ENCODE assay signal across 8 mouse cellular contexts in the genomic region with DNA sequence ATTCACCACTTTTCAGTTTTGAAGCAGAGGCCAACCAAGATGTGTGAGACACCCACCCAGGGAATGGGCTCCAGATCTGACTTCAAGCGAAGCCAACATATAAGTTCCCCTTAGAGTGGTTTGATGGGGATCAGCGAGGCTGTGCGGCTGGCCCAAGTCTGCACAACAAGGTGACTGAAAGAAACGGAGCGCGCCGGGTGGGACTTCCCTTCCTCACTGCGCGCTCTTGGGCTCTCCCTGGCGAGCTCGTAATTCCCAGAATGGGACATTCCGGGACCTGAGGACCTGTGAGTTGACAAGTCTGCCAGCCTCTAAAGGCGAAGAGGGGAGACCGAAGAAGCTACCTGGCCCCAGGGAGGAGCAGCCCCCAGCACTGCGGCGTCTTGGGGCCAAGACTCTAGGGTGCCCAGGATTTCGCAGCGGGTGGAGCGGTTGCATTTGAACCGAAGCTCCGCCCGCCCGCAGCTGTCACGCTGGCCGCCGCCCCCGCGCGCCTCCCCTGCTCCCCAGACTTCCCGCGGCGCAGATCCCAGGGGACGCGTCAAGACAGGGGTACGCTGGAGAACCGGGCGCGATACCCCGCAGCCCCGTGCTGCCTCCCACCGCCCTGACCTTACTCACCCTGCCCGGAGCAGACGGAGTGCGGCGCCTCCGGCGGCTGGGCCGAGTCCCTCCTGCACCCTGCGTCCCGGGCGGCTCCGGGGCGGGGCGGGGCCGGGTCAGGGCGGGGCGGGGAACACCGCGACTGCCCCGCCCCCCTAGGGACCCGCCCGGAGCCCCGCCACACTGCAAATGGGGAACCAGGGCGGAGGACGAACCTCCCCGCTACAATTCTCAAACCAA. TPM values are rescaled to one million over a fixed set of nuclear protein-coding genes. Genes with fewer than 3 reads are reported as not detected.
DNase-seq lines count a peak whose midpoint lies in the region; ATAC-seq and TF ChIP-seq lines count a peak whose summit lies in the region.

Gene Syne3 (minus strand): TSS at position 440 of the 843 bp plus-strand sequence.

- no peak for TF ChIP-seq CTCF in ES-Bruce4 (IDR thresholded peaks at IDR 0.05; ENCODE audit: low read depth, low read length)
- TF ChIP-seq CTCF in forebrain, postnatal 0 days (IDR thresholded peaks at IDR 0.05; ENCODE audit: low read depth): 0 out of 2 replicates have a peak, but pooled peaks have one; percentile 1

- under 1% methylated on average over 66 of the region's 66 CpGs for WGBS in forebrain, postnatal 0 days
- WGBS in hindbrain, embryonic 11.5 days: under 1% methylated on average over 56 of the region's 66 CpGs

- intact Hi-C loops in left cerebral cortex, postnatal 14 days (cut with DNase I): loop anchor here (5.0 kb wide), 1 partner anchor 47 kb away; no protein-coding TSS in a partner anchor

- peak within 1 kb of the TSS; percentile 97 for H3K4me2 ChIP-seq in forebrain, postnatal 0 days (ENCODE audit: low read depth)
- H3K4me2 ChIP-seq in hindbrain, embryonic 11.5 days (replicated peaks; ENCODE audit: low read depth, low read length): peak within 1 kb of the TSS; percentile 97

- no peak for TF ChIP-seq EP300 in ES-Bruce4 (IDR thresholded peaks at IDR 0.05; ENCODE audit: insufficient read depth, low read depth, low read length)

- H3K9me3 ChIP-seq in ES-Bruce4 (replicated peaks; ENCODE audit: control insufficient read depth, insufficient read depth, low read length, poor library complexity, severe bottlenecking): no peaks in the 10 kb centered on the region
- H3K9me3 ChIP-seq in forebrain, postnatal 0 days (ENCODE audit: low read length): no peaks in the 10 kb centered on the region
- H3K9me3 ChIP-seq in hindbrain, embryonic 11.5 days (ENCODE audit: control insufficient read depth, low read length): no peaks in the 10 kb centered on the region

- DNase-seq in adrenal gland, postnatal 36 days: peak; percentile 83 to 90
- DNase-seq in forebrain, postnatal 0 days: peak; percentile 44
- DNase-seq in hindbrain, embryonic 11.5 days (ENCODE audit: low spot score): peak; percentile 49
- peak; percentile 26 to 61 for DNase-seq in left cerebral cortex, postnatal 14 days (ENCODE audit: low spot score in 2 of 2)
- peak; percentile 71 for DNase-seq in right cerebral cortex, postnatal 25 days
- DNase-seq in c-Kit-positive CD71-positive TER-119-positive erythroid progenitor cells, embryonic 14.5 days (ENCODE audit: low spot score): no peak

- no peaks in the 10 kb centered on the region for H3K36me3 ChIP-seq in ES-Bruce4 (ENCODE audit: control insufficient read depth, insufficient read depth, low read length, poor library complexity, severe bottlenecking)
- H3K36me3 ChIP-seq in forebrain, postnatal 0 days (ENCODE audit: insufficient read depth): no peaks in the 10 kb centered on the region
- H3K36me3 ChIP-seq in hindbrain, embryonic 11.5 days (ENCODE audit: control insufficient read depth, insufficient read depth, low read length): no peaks in the 10 kb centered on the region

- peak; percentile 69 for ATAC-seq in forebrain, postnatal 0 days
- peak; percentile 84 for ATAC-seq in hindbrain, embryonic 11.5 days (ENCODE audit: low FRiP score)
- ATAC-seq in megakaryocyte-erythroid progenitor cell, adult 5-6 weeks (replicated peaks; ENCODE audit: low FRiP score, low TSS enrichment, poor library complexity, severe bottlenecking): peak; percentile 31

- no peak within 1 kb of the TSS for H3K27ac ChIP-seq in ES-Bruce4 (ENCODE audit: insufficient read depth, low read length)
- peak within 1 kb of the TSS; percentile 16; the same call in 1 of the 2 replicates for H3K27ac ChIP-seq in forebrain, postnatal 0 days (ENCODE audit: low read depth, low read length)
- H3K27ac ChIP-seq in hindbrain, embryonic 11.5 days (ENCODE audit: low read depth, low read length): no peak within 1 kb of the TSS

- H3K9ac ChIP-seq in ES-Bruce4 (ENCODE audit: low read depth, poor library complexity, severe bottlenecking): peak within 1 kb of the TSS; percentile 47
- H3K9ac ChIP-seq in forebrain, postnatal 0 days: peak within 1 kb of the TSS; percentile 48
- peak within 1 kb of the TSS; percentile 46 for H3K9ac ChIP-seq in hindbrain, embryonic 11.5 days (ENCODE audit: low read depth, low read length)

- TF ChIP-seq POLR2A in ES-Bruce4 (IDR thresholded peaks at IDR 0.05; ENCODE audit: insufficient read depth, low read length): no peak

- H3K27me3 ChIP-seq in ES-Bruce4 (ENCODE audit: control insufficient read depth, insufficient read depth, low read length, poor library complexity, severe bottlenecking): no peaks in the 10 kb centered on the region
- peaks cover 10% of the 10 kb centered on the region; the same call in 1 of the 2 replicates for H3K27me3 ChIP-seq in forebrain, postnatal 0 days (ENCODE audit: insufficient read depth, low read length)
- peaks cover 31% of the 10 kb centered on the region for H3K27me3 ChIP-seq in hindbrain, embryonic 11.5 days (ENCODE audit: control insufficient read depth, insufficient read depth, low read length)

- peak within 1 kb of the TSS; percentile 83 for H3K4me3 ChIP-seq in ES-Bruce4 (ENCODE audit: low read depth, low read length)
- peak within 1 kb of the TSS; percentile 48 for H3K4me3 ChIP-seq in forebrain, postnatal 0 days (ENCODE audit: low read depth, low read length)
- H3K4me3 ChIP-seq in hindbrain, embryonic 11.5 days (ENCODE audit: low read depth, low read length): peak within 1 kb of the TSS; percentile 53

- H3K4me1 ChIP-seq in ES-Bruce4 (ENCODE audit: control insufficient read depth, insufficient read depth, low read length): peaks cover 9% of the 10 kb centered on the region
- H3K4me1 ChIP-seq in forebrain, postnatal 0 days (ENCODE audit: insufficient read depth): no peaks in the 10 kb centered on the region
- peaks cover 5% of the 10 kb centered on the region; the same call in 1 of the 2 replicates for H3K4me1 ChIP-seq in hindbrain, embryonic 11.5 days (replicated peaks; ENCODE audit: control insufficient read depth, insufficient read depth, low read length)

RNA-seq across cellular contexts. Expression of gene Syne3, which starts in this region (rescaled TPM):
- polyA plus RNA-seq in ES-Bruce4 (2011; ENCODE audit: insufficient read depth, insufficient read length, low read depth, missing spikeins): 1.2 and 1.9 TPM in 2 replicates
- 10 to 100 TPM; 16.5 to 18.2 TPM for total RNA-seq in adrenal gland, postnatal 36 days (2021)
- total RNA-seq in forebrain, postnatal 0 days (2014; rRNA removed): 0.92 and 1.8 TPM in 2 replicates
- 0.28 and 0.54 TPM in 2 replicates for polyA plus RNA-seq in forebrain, postnatal 0 days (2015; fragmentation: Nextera tagmentation; extraction: Ambion mirVana)
- polyA plus RNA-seq in hindbrain, embryonic 11.5 days (2014; fragmentation: Nextera tagmentation; extraction: Ambion mirVana): 0.11 and 0.13 TPM in 2 replicates
- total RNA-seq in left cerebral cortex, postnatal 14 days (2021): 1 to 10 TPM; 1.1 to 1.4 TPM
- 10.9 and 15.7 TPM in 2 replicates for total RNA-seq in megakaryocyte-erythroid progenitor cell, adult 5-6 weeks (2014; fragmentation: Nextera tagmentation)
- 9.1 and 9.7 TPM in 2 replicates for total RNA-seq in megakaryocyte-erythroid progenitor cell, adult 5-6 weeks (2017)

Comparison
In these comparisons a context has a peak if more than half of its experiments do, and no peak if none do; other contexts are left out.
1. Peak in DNase-seq, ATAC-seq, H3K4me3 ChIP-seq, H3K9ac ChIP-seq and H3K4me2 ChIP-seq in hindbrain, embryonic 11.5 days; RNA of the gene not detected or under 1 TPM.
2. ATAC-seq: peak in every context shown above with its lines; median percentile 84 in hindbrain, embryonic 11.5 days; 69 in forebrain, postnatal 0 days; 31 in megakaryocyte-erythroid progenitor cell, adult 5-6 weeks.